Comparison of ENCODE assay signal across 19 mouse cellular contexts in genomic region chr14:36932038-36932437, GRCm38 (mm10).
"Had no signal": no experiment of that assay in that cellular context is flagged by ENCODE, and none has a peak within 500 bp of the region (broad histone marks: within the 10 kb centered on the region; RNA-seq: fewer than 3 reads in every experiment).

No protein-coding gene starts in this region.

- H3K27me3 ChIP-seq: intestine, embryonic 15.5 days; limb, embryonic 13.5 days; liver, embryonic 13.5 days; midbrain, embryonic 12.5 days; midbrain, embryonic 15.5 days had no signal

- H3K36me3 ChIP-seq: intestine, embryonic 15.5 days; limb, embryonic 10.5 days; liver, embryonic 13.5 days; midbrain, embryonic 15.5 days had no signal

- H3K9ac ChIP-seq: intestine, embryonic 15.5 days; limb, embryonic 13.5 days; liver, embryonic 13.5 days; midbrain, embryonic 12.5 days; midbrain, embryonic 15.5 days had no signal

- DNase-seq: kidney, adult 18-20 months; kidney, adult 9 months; kidney, postnatal 14 days; kidney, postnatal 4 days; liver; liver, embryonic 13.5 days; lung, adult 2 months; right cerebral cortex, adult 18-20 months; right cerebral cortex, postnatal 25 days; thymus, adult 2 months; thymus, postnatal 14 days; thymus, postnatal 4 days had no signal

- H3K4me1 ChIP-seq: limb, embryonic 10.5 days; liver, embryonic 13.5 days; midbrain, embryonic 12.5 days; midbrain, embryonic 15.5 days had no signal

- H3K9me3 ChIP-seq: intestine, embryonic 15.5 days; limb, embryonic 10.5 days; limb, embryonic 13.5 days; liver, embryonic 13.5 days; midbrain, embryonic 12.5 days; midbrain, embryonic 15.5 days had no signal

- H3K4me3 ChIP-seq: intestine, embryonic 15.5 days; limb, embryonic 10.5 days; limb, embryonic 13.5 days; liver, embryonic 13.5 days; midbrain, embryonic 12.5 days; midbrain, embryonic 15.5 days; myocyte had no signal

- ATAC-seq: midbrain, embryonic 15.5 days had no signal

- H3K27ac ChIP-seq: limb, embryonic 10.5 days; limb, embryonic 13.5 days; liver, embryonic 13.5 days; midbrain, embryonic 12.5 days; midbrain, embryonic 15.5 days; stomach, postnatal 0 days had no signal

- H3K4me2 ChIP-seq: intestine, embryonic 15.5 days; limb, embryonic 13.5 days; liver, embryonic 13.5 days; midbrain, embryonic 12.5 days; midbrain, embryonic 15.5 days had no signal
